21 mouse cellular contexts compared by ENCODE assay signal in the genomic region with DNA sequence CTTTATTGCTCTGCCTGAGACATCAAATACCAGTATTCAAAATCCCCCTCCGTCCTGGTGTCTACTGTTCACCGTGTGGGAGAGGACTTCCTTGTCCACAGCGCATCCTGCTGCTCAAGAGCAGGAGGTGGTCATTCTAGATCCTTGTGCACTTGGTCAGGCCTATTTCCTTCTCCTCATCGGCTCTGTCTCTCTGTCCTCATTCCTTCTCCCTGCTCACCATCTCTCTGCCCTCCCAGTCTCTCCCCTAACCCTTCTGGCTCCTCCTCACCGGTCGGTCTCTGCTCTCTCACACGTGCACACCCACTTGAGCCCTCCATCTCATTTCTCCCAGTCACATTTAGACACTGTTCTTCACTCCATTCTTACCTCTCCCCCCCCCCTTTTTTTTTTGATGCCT.
DNase-seq lines count a peak whose midpoint lies in the region; ATAC-seq and TF ChIP-seq lines count a peak whose summit lies in the region.
"Had no signal": no experiment of that assay in that cellular context is flagged by ENCODE, and none has a peak within 500 bp of the region (broad histone marks: within the 10 kb centered on the region; RNA-seq: fewer than 3 reads in every experiment).

No protein-coding gene starts in this region.

- no peak overlapping the region for H3K9ac ChIP-seq in kidney, postnatal 0 days (ENCODE audit: low read depth, low read length)
- H3K9ac ChIP-seq: embryonic facial prominence, embryonic 13.5 days; embryonic facial prominence, embryonic 15.5 days; forebrain, embryonic 13.5 days; forebrain, embryonic 15.5 days had no signal

- 69% methylated on average over 7 of the region's 7 CpGs for WGBS in heart, embryonic 10.5 days
- 55% methylated on average over 7 of the region's 7 CpGs for WGBS in kidney, postnatal 0 days

- peaks cover 8% of the 10 kb centered on the region; the same call in 1 of the 2 replicates for H3K4me1 ChIP-seq in heart, embryonic 10.5 days
- H3K4me1 ChIP-seq in kidney, postnatal 0 days (replicated peaks; ENCODE audit: insufficient read depth, low read length) = no peaks in the 10 kb centered on the region
- peaks cover 43% of the 10 kb centered on the region for H3K4me1 ChIP-seq in megakaryocyte, embryonic 14.5 days

- no peaks in the 10 kb centered on the region for H3K27me3 ChIP-seq in heart, embryonic 10.5 days (ENCODE audit: insufficient read depth, poor library complexity, severe bottlenecking)
- H3K27me3 ChIP-seq in kidney, postnatal 0 days (ENCODE audit: insufficient read depth, low read length) = no peaks in the 10 kb centered on the region
- no peaks in the 10 kb centered on the region for H3K27me3 ChIP-seq in megakaryocyte, embryonic 14.5 days (replicated peaks)
- H3K27me3 ChIP-seq: embryonic facial prominence, embryonic 13.5 days; embryonic facial prominence, embryonic 15.5 days; forebrain, embryonic 13.5 days; forebrain, embryonic 15.5 days had no signal

- peak; percentile 66 for DNase-seq in heart, embryonic 10.5 days (ENCODE audit: low spot score)
- no peak for DNase-seq in heart, adult 18-20 months
- DNase-seq in kidney, postnatal 0 days (ENCODE audit: low spot score) = no peak
- DNase-seq in kidney, postnatal 36 days = no peak
- no peak for DNase-seq in thymus, postnatal 36 days
- DNase-seq: adrenal gland, adult 2 months; adrenal gland, postnatal 10 days; adrenal gland, postnatal 25 days; cerebellum, adult 11 months; cerebellum, adult 18-20 months; cerebellum, adult 8-10 months; cerebellum, adult 9-11 months; cerebellum, postnatal 14 days; cerebellum, postnatal 36 days; embryo, embryonic 11 days had no signal

- ATAC-seq in kidney, postnatal 0 days (replicated peaks; ENCODE audit: low FRiP score, low read depth) = no peak
- no peak for ATAC-seq in megakaryocyte, adult 5-6 weeks (ENCODE audit: poor library complexity, severe bottlenecking)
- ATAC-seq: forebrain, embryonic 13.5 days; forebrain, embryonic 15.5 days had no signal

- H3K4me3 ChIP-seq in heart, embryonic 10.5 days = no peak overlapping the region
- H3K4me3 ChIP-seq in kidney, postnatal 0 days (replicated peaks; ENCODE audit: low read depth, low read length) = no peak overlapping the region
- H3K4me3 ChIP-seq in megakaryocyte, embryonic 14.5 days (replicated peaks) = peak overlapping the region; percentile 82
- H3K4me3 ChIP-seq: embryonic facial prominence, embryonic 13.5 days; embryonic facial prominence, embryonic 15.5 days; forebrain, embryonic 13.5 days; forebrain, embryonic 15.5 days had no signal

- H3K27ac ChIP-seq in heart, embryonic 10.5 days = no peak overlapping the region
- no peak overlapping the region for H3K27ac ChIP-seq in kidney, postnatal 0 days
- H3K27ac ChIP-seq: embryonic facial prominence, embryonic 13.5 days; embryonic facial prominence, embryonic 15.5 days; forebrain, embryonic 13.5 days; forebrain, embryonic 15.5 days had no signal

- 0 out of 2 replicates have a peak, but pooled peaks have one; percentile 7 for TF ChIP-seq CTCF in kidney, postnatal 0 days (IDR thresholded peaks at IDR 0.05; ENCODE audit: low read depth)

- H3K9me3 ChIP-seq in heart, embryonic 10.5 days = no peaks in the 10 kb centered on the region
- no peaks in the 10 kb centered on the region for H3K9me3 ChIP-seq in kidney, postnatal 0 days (replicated peaks; ENCODE audit: low read length)
- no peaks in the 10 kb centered on the region for H3K9me3 ChIP-seq in megakaryocyte, embryonic 14.5 days
- H3K9me3 ChIP-seq: embryonic facial prominence, embryonic 13.5 days; embryonic facial prominence, embryonic 15.5 days; forebrain, embryonic 13.5 days; forebrain, embryonic 15.5 days had no signal

- 0 out of 2 replicates have a peak, but pooled peaks cover 3% of the 10 kb centered on the region for H3K36me3 ChIP-seq in heart, embryonic 10.5 days
- no peaks in the 10 kb centered on the region for H3K36me3 ChIP-seq in kidney, postnatal 0 days (ENCODE audit: insufficient read depth, low read length)
- H3K36me3 ChIP-seq in megakaryocyte, embryonic 14.5 days (replicated peaks; ENCODE audit: low read length) = peaks cover 5% of the 10 kb centered on the region
- H3K36me3 ChIP-seq: embryonic facial prominence, embryonic 13.5 days; embryonic facial prominence, embryonic 15.5 days; forebrain, embryonic 15.5 days had no signal

- no peak overlapping the region for H3K4me2 ChIP-seq in kidney, postnatal 0 days (ENCODE audit: low read length)
- H3K4me2 ChIP-seq: embryonic facial prominence, embryonic 13.5 days; embryonic facial prominence, embryonic 15.5 days; forebrain, embryonic 13.5 days; forebrain, embryonic 15.5 days had no signal
